Mouse (Mus musculus) stomach, embryonic 14.5 days (tissue): Measurements from ENCODE around the gene Gtf2h1. TPM values are rescaled to one million over a fixed set of nuclear protein-coding genes. Genes with fewer than 3 reads are reported as not detected.

Experiments
- ATAC-seq: fragments of 200-750 bp; cut with Nextera tagmentation; 2 replicates; pipeline ENCODE4 v1.8.0; 2017; ENCODE audit warnings: low read depth, moderate TSS enrichment; ENCODE audit not compliant: insufficient number of reproducible peaks, insufficient read depth, low FRiP score
- H3K27ac ChIP-seq: fragments of 300-500 bp; sonication (generic); 2 replicates; pipeline ENCODE4 v1.5.1; 2014; ENCODE audit warnings: mild to moderate bottlenecking, low read length, moderate library complexity, mixed read lengths
- H3K27me3 ChIP-seq: fragments of 300-500 bp; sonication (generic); 2 replicates; pipeline ENCODE4 v1.6.1; 2014; ENCODE audit warnings: low read length, control low read depth, mixed read lengths; ENCODE audit not compliant: control insufficient read depth, insufficient read depth
- H3K36me3 ChIP-seq: fragments of 300-500 bp; sonication (generic); 2 replicates; pipeline ENCODE4 v1.6.1; 2014; ENCODE audit warnings: mild to moderate bottlenecking, control low read depth, low read length, moderate library complexity, mixed read lengths; ENCODE audit not compliant: control insufficient read depth, insufficient read depth
- H3K4me1 ChIP-seq: fragments of 300-500 bp; sonication (generic); 2 replicates; pipeline ENCODE4 v1.6.1; 2014; ENCODE audit warnings: low read length, control low read depth, mixed read lengths; ENCODE audit not compliant: control insufficient read depth, insufficient read depth
- H3K4me2 ChIP-seq: fragments of 300-500 bp; sonication (generic); replicated peaks from 2 replicates; pipeline ENCODE4 v1.6.1; 2014; ENCODE audit warnings: low read depth, low read length, control low read depth
- H3K4me3 ChIP-seq: fragments of 300-500 bp; sonication (generic); 2 replicates; pipeline ENCODE4 v1.5.1; 2014; ENCODE audit warnings: low read depth, low read length, control low read depth
- H3K9ac ChIP-seq: fragments of 300-500 bp; sonication (generic); replicated peaks from 2 replicates; pipeline ENCODE4 v1.6.1; 2014; ENCODE audit warnings: low read depth, mild to moderate bottlenecking, control low read depth, low read length, moderate library complexity, mixed read lengths
- H3K9me3 ChIP-seq: fragments of 300-500 bp; sonication (generic); 2 replicates; pipeline ENCODE4 v1.6.1; 2016; ENCODE audit warnings: low read depth, low read length, control low read depth; ENCODE audit not compliant: control insufficient read depth
- WGBS: fragments of 180-500 bp; shearing (Covaris S2); extraction: QIAGEN DNeasy Blood & Tissue Kit; methylation state at CpG from one replicate; pipeline ENCODE4 v1.1.7; 2014; 5-methylcytosine and 5-hydroxymethylcytosine counted together
- polyA plus RNA-seq: library from polyadenylated mRNA; unstranded; fragments of >200 nt; fragmentation: Nextera tagmentation; extraction: Ambion mirVana; gene quantifications from 2 replicates; pipeline ENCODE4 v1.2.1, GENCODE M21; 2014

Gene Gtf2h1
- polyA plus RNA-seq, 1 experiment from 2014 or later, result 40.8 TPM

DNA sequence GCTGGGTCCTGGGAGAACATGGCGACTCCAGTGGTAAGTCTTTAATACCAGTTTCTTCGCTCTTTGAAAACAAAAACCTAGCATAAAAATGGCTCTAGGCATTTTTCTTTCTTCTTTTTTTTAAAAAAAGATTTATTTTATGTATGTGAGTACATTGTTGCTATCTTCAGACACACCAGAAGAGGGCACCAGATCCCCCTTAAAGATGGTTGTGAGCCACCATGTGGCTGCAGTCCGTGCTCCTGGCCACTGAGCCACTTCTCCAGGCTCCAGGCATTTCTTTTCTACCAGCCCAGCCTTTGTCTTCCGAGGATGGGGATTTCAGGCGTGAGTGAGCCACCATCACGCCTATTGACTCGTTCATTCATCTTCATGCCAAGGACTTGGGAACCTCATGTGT is 55.1 kb downstream of the Gtf2h1 start:
- Histone ChIP-seq H3K27ac (no peak overlapping the region), H3K9ac (no peak overlapping the region), H3K4me2 (no peak overlapping the region), H3K9me3 (no peaks in the 10 kb centered on the region), H3K4me3 (no peak overlapping the region), H3K27me3 (no peaks in the 10 kb centered on the region), H3K4me1 (peaks cover 7% of the 10 kb centered on the region; the same call in 1 of the 2 replicates), H3K36me3 (peaks cover 67% of the 10 kb centered on the region)
- WGBS, result 84% methylated on average over 7 of the region's 7 CpGs
- no peak for ATAC-seq

GRCm38 (mm10) chr7:46852666-46853065 is 56.8 kb downstream of the Gtf2h1 start:
- Histone ChIP-seq H3K9me3 (no peaks in the 10 kb centered on the region), H3K4me1 (no peaks in the 10 kb centered on the region), H3K4me2 (no peak overlapping the region), H3K27ac (no peak overlapping the region), H3K4me3 (no peak overlapping the region), H3K9ac (no peak overlapping the region), H3K27me3 (no peaks in the 10 kb centered on the region), H3K36me3 (peaks cover 67% of the 10 kb centered on the region)
- 85% methylated on average over 1 of the region's 1 CpGs for WGBS
- ATAC-seq, result no peak

DNA sequence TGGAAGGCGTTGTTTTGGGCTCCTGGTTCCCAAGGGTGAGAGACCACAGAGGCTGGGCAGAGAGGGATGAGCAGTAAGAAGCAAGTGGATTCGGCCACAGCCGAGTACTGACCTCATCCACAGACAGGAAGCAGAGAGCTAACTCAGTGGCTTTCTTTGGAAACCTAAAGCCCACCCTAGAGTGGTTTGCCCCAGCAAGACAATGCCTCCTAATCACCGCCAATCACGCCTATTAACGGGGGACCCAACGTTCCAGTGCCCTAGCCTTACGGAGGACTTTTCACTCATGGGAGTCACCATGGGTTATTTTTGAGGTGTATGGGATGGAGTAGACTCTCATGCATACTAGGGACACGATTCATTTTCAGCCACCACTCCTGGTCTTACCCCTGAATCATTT is 57.5 kb downstream of the Gtf2h1 start:
- no peak overlapping the region for H3K4me2 ChIP-seq
- ATAC-seq, result no peak
- peaks cover 64% of the 10 kb centered on the region for H3K36me3 ChIP-seq
- no peaks in the 10 kb centered on the region for H3K4me1 ChIP-seq
- H3K4me3 ChIP-seq, result no peak overlapping the region
- H3K27ac ChIP-seq, result no peak overlapping the region
- no peak overlapping the region for H3K9ac ChIP-seq
- 93% methylated on average over 9 of the region's 9 CpGs for whole genome bisulfite sequencing
- no peaks in the 10 kb centered on the region for H3K9me3 ChIP-seq
- no peaks in the 10 kb centered on the region for H3K27me3 ChIP-seq

DNA sequence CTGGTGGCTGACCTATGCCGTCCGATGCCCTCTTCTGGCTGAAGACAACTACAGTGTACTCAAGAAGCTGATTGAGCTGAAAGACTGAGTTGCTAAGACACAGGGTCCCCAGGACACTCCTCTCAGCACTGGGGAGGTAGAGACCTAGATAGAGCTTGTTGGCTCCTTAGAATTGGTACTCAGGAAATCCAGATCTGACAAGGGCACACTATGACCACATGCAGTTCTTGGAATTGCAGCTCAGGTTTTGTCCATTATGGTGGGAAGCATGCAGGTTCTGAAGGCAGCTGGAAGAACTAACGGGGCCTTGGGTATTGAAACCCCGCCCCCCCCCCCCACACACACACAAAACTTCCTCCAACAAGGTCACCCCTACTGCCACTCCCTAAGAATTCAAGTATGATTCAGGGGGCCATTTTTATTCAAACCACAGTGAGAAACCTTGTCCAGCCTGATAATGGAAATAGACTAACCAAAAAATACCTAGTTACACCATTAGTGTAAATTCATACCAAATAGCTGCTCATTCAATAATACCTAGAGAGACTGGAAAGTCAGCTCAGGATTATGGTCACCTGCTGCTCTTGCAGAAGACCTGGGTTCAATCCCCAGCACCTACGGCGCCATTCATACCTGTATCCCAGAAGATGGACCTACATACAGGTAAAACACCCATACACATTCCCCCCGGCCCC is 60.1 kb downstream of the Gtf2h1 start:
- H3K27ac ChIP-seq, result no peak overlapping the region
- peaks cover 41% of the 10 kb centered on the region for H3K36me3 ChIP-seq
- H3K4me2 ChIP-seq, result no peak overlapping the region
- no peaks in the 10 kb centered on the region for H3K9me3 ChIP-seq
- H3K27me3 ChIP-seq, result no peaks in the 10 kb centered on the region
- 73% methylated on average over 7 of the region's 7 CpGs for WGBS
- no peaks in the 10 kb centered on the region for H3K4me1 ChIP-seq
- ATAC-seq, result no peak
- no peak overlapping the region for H3K4me3 ChIP-seq
- no peak overlapping the region for H3K9ac ChIP-seq

GRCm38 (mm10) chr7:46857436-46857835 is 61.5 kb downstream of the Gtf2h1 start:
- Histone ChIP-seq H3K4me1 (no peaks in the 10 kb centered on the region), H3K27me3 (no peaks in the 10 kb centered on the region), H3K9me3 (no peaks in the 10 kb centered on the region), H3K36me3 (peaks cover 27% of the 10 kb centered on the region), H3K4me3 (no peak overlapping the region), H3K4me2 (no peak overlapping the region), H3K27ac (no peak overlapping the region), H3K9ac (no peak overlapping the region)
- 71% methylated on average over 9 of the region's 9 CpGs for WGBS
- no peak for ATAC-seq

DNA sequence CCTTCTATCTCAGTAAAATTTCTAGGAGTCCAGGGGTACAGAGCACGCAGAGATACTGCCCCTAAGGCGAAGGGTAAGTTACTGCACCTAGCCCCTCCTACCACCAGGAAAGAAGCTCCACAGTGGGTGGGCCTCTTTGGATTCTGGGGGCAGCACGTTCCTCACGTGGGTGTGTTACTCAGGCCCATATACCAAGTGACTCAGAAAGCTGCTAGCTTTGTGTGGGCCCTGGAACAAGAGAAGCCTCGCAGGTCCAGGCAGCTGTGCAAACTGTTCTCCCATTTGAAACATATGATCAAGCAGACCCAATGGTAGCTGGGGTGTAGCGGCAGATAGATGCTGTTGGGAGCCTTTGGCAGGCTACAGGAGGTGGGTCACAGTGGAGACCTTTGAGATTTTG is 63.1 kb downstream of the Gtf2h1 start:
- Histone ChIP-seq H3K36me3 (peaks cover 11% of the 10 kb centered on the region), H3K9me3 (no peaks in the 10 kb centered on the region), H3K27ac (no peak overlapping the region), H3K27me3 (no peaks in the 10 kb centered on the region), H3K4me1 (no peaks in the 10 kb centered on the region), H3K9ac (no peak overlapping the region), H3K4me3 (no peak overlapping the region), H3K4me2 (no peak overlapping the region)
- 53% methylated on average over 6 of the region's 6 CpGs for WGBS
- no peak for ATAC-seq

- ATAC-seq, result no peak
- no peaks in the 10 kb centered on the region for H3K4me1 ChIP-seq
- H3K4me2 ChIP-seq, result no peak within 1 kb of the TSS
- no peak within 1 kb of the TSS for H3K27ac ChIP-seq
- no peaks in the 10 kb centered on the region for H3K36me3 ChIP-seq
- no peak within 1 kb of the TSS for H3K4me3 ChIP-seq
- no peaks in the 10 kb centered on the region for H3K9me3 ChIP-seq
- no peaks in the 10 kb centered on the region for H3K27me3 ChIP-seq
- WGBS, result 37% methylated on average over 10 of the region's 10 CpGs
- no peak within 1 kb of the TSS for H3K9ac ChIP-seq
These were observed 65.1 kb downstream of the Gtf2h1 start, which contains the start of gene Ldhc for GRCm38 (mm10) chr7:46860996-46861395. Gene Ldhc (plus strand): TSS chr7:46861203.

GRCm38 (mm10) chr7:46871988-46872387 is 76.1 kb downstream of the Gtf2h1 start:
- H3K36me3 ChIP-seq, result no peaks in the 10 kb centered on the region
- H3K9me3 ChIP-seq, result no peaks in the 10 kb centered on the region
- 72% methylated on average over 4 of the region's 4 CpGs for WGBS
- no peak overlapping the region for H3K9ac ChIP-seq
- no peak overlapping the region for H3K4me2 ChIP-seq
- H3K4me3 ChIP-seq, result no peak overlapping the region
- no peak overlapping the region for H3K27ac ChIP-seq
- H3K27me3 ChIP-seq, result no peaks in the 10 kb centered on the region
- no peaks in the 10 kb centered on the region for H3K4me1 ChIP-seq
- ATAC-seq, result no peak
